Mouse (Mus musculus): ENCODE results near the gene Ctnna3.

DNA sequence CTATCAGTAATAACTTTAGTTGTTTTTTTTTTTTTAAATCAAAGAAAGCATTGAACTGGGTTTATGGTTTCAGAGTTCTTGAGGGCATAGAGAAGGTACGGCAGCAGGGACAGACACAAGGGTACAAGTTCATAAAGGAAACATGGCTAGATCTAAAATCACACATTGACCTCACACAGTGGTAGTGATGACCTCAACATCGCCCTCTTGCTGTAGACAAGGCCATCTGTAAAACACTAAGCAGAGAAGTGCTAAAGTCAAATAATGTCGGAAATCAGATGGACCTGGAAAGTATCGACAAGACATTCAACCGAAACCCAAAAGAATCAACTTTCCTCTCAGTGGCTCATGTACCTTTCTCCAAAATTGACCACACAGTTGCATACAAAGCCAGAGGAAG lies 224.7 kb downstream of the Ctnna3 start:
- no peak for TF ChIP-seq CTCF (IDR thresholded peaks at IDR 0.05; ENCODE audit: low read depth, low read length)
- no peak for TF ChIP-seq POLR2A (IDR thresholded peaks at IDR 0.05; ENCODE audit: extremely low read depth, insufficient read depth, low read length)
